Mouse (Mus musculus): ENCODE data around the gene Trim2.

DNA sequence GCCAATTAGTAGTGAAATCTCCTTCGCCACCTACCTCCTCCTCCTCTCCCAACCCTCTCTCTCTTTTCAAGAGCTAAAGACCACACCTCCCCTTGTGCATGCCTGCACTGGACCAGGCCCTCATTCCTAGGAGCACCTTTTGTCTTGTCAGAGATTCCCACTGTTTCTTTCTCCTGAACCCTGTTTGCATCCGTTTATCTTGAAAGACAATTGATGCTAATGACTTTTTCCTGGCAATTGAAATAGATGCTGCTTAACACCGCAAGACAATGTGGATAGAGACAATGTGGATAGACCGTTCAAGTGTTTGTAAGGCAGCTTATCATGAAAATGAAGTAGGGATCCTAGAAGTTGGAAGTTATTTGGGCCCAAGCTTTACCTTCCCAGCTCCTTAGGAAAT, 125.0 kb downstream of the Trim2 start:
- no peak for TF ChIP-seq CTCF (IDR thresholded peaks at IDR 0.05; ENCODE audit: borderline replicate concordance, insufficient read depth, low read length)
- no peak for TF ChIP-seq POLR2A (IDR thresholded peaks at IDR 0.05; ENCODE audit: low read depth, low read length)
